Mouse (Mus musculus) CH12.LX (cell line): ENCODE results near the gene Pla1a. TPM values are rescaled to one million over a fixed set of nuclear protein-coding genes. Genes with fewer than 3 reads are reported as not detected.
A peak's percentile ranks its signal among the peaks of the same experiment; 100 is the strongest.
"Not testable (repeated sequence)": the region's sequence is repeated elsewhere in the genome, so short reads cannot be mapped to it uniquely, and the experiment has no call there.

Source experiments
- DNase-seq: peaks from one replicate; pipeline ENCODE4 v3.0.0-alpha.2; 2013; ENCODE audit errors: extremely low read depth
- H3K27ac ChIP-seq: 2 replicates; pipeline ENCODE4 v1.5.1; 2012; ENCODE audit warnings: low read depth, mild to moderate bottlenecking, control low read depth, moderate library complexity; ENCODE audit not compliant: insufficient read depth
- H3K27me3 ChIP-seq: replicated peaks from 2 replicates; pipeline ENCODE3; 2012; ENCODE audit warnings: inconsistent platforms
- H3K36me3 ChIP-seq, 2 experiments: replicated peaks in 1 of 2; 2 replicates each; pipeline versions ENCODE3 to v1.6.1; 2012; ENCODE audit warnings: inconsistent platforms in 1 of 2, low read length in 1 of 2, mild to moderate bottlenecking in 1 of 2, mixed read lengths in 1 of 2, moderate library complexity in 1 of 2; ENCODE audit not compliant: control insufficient read depth in 1 of 2, insufficient read depth in 1 of 2
- H3K4me1 ChIP-seq, 2 experiments: 2 replicates each; pipeline ENCODE4 v1.6.1; 2012; ENCODE audit warnings: inconsistent platforms in 1 of 2, moderate library complexity in 1 of 2; ENCODE audit not compliant: insufficient read depth in 2 of 2, control insufficient read depth in 1 of 2
- H3K4me2 ChIP-seq: 2 replicates; pipeline ENCODE4 v1.6.1; 2012; ENCODE audit warnings: low read depth, mild to moderate bottlenecking, control low read depth; ENCODE audit not compliant: poor library complexity, insufficient read depth, severe bottlenecking
- H3K4me3 ChIP-seq, 3 experiments: fragments of 150-350 bp in 1 of 3; sonication (generic) in 1 of 3; replicated peaks in 1 of 3; 2 replicates each; pipeline versions ENCODE3 to v1.5.1; 2011 to 2012; ENCODE audit warnings: low read depth in 2 of 3, low read length in 2 of 3, mild to moderate bottlenecking in 2 of 3, moderate library complexity in 2 of 3, control low read depth in 1 of 3, improper control_type of control experiment in 1 of 3, inconsistent platforms in 1 of 3, mixed read lengths in 1 of 3; ENCODE audit not compliant: poor library complexity in 1 of 3
- H3K79me2 ChIP-seq: replicated peaks from 2 replicates; pipeline ENCODE4 v1.6.1; 2012; ENCODE audit warnings: mild to moderate bottlenecking, moderate library complexity; ENCODE audit not compliant: control insufficient read depth, poor library complexity, insufficient read depth, severe bottlenecking; ENCODE audit errors: extremely low read depth
- H3K9ac ChIP-seq: 2 replicates; pipeline ENCODE4 v1.6.1; 2012; ENCODE audit warnings: low read depth, mild to moderate bottlenecking, control low read depth, moderate library complexity; ENCODE audit not compliant: insufficient read depth
- H3K9me3 ChIP-seq: replicated peaks from 2 replicates; pipeline ENCODE3; 2012; ENCODE audit warnings: low read length, inconsistent platforms, mixed read lengths
- CHD1 ChIP-seq: IDR thresholded peaks from 2 replicates; pipeline ENCODE4 v1.6.1; 2012; ENCODE audit warnings: low read depth, low read length, improper control_type of control experiment, inconsistent platforms
- CTCF ChIP-seq, 2 experiments: IDR thresholded peaks in 1 of 2; conservative IDR thresholded peaks in 1 of 2; 2 replicates each; pipeline ENCODE4 v1.5.1; 2011 to 2012; ENCODE audit warnings: low read depth in 2 of 2, low read length in 2 of 2, improper control_type of control experiment in 1 of 2, inconsistent platforms in 1 of 2, mild to moderate bottlenecking in 1 of 2, moderate library complexity in 1 of 2
- ELF1 ChIP-seq: IDR thresholded peaks from 2 replicates; pipeline ENCODE4 v1.6.1; 2014; ENCODE audit warnings: low read depth, mild to moderate bottlenecking, inconsistent platforms, low read length, improper control_type of control experiment
- GABPA ChIP-seq: IDR thresholded peaks from 2 replicates; pipeline ENCODE4 v1.6.1; 2012; ENCODE audit warnings: low read depth, low read length, improper control_type of control experiment, inconsistent platforms; ENCODE audit not compliant: insufficient replicate concordance
- IRF4 ChIP-seq: IDR thresholded peaks from 2 replicates; pipeline ENCODE4 v1.6.1; 2014; ENCODE audit warnings: low read depth, mild to moderate bottlenecking, inconsistent platforms, low read length, improper control_type of control experiment
- JUND ChIP-seq: conservative IDR thresholded peaks from 2 replicates; pipeline ENCODE4 v1.6.1; 2011; ENCODE audit warnings: low read depth, low read length, improper control_type of control experiment
- KAT2A ChIP-seq: IDR thresholded peaks from 2 replicates; pipeline ENCODE4 v1.6.1; 2012; ENCODE audit warnings: low read length, improper control_type of control experiment, inconsistent platforms; ENCODE audit not compliant: insufficient replicate concordance
- MAFK ChIP-seq: IDR thresholded peaks from 2 replicates; pipeline ENCODE4 v1.6.1; 2011; ENCODE audit warnings: low read length, improper control_type of control experiment; ENCODE audit not compliant: insufficient replicate concordance
- MAX ChIP-seq: IDR thresholded peaks from 2 replicates; pipeline ENCODE4 v1.6.1; 2011; ENCODE audit warnings: low read length, improper control_type of control experiment
- MEF2A ChIP-seq: IDR thresholded peaks from 2 replicates; pipeline ENCODE4 v1.6.1; 2014; ENCODE audit warnings: low read depth, mild to moderate bottlenecking, inconsistent platforms, low read length, improper control_type of control experiment, borderline replicate concordance
- NELFE ChIP-seq: IDR thresholded peaks from 2 replicates; pipeline ENCODE4 v1.6.1; 2011; ENCODE audit warnings: low read depth, low read length, improper control_type of control experiment
- PAX5 ChIP-seq: IDR thresholded peaks from 2 replicates; pipeline ENCODE4 v1.6.1; 2012; ENCODE audit warnings: low read length, inconsistent platforms, mixed read lengths
- POLR2A ChIP-seq: IDR thresholded peaks from 2 replicates; pipeline ENCODE4 v1.6.1; 2011; ENCODE audit warnings: low read depth, mild to moderate bottlenecking, improper control_type of control experiment, low read length
- POLR2AphosphoS2 ChIP-seq: IDR thresholded peaks from 2 replicates; pipeline ENCODE4 v1.6.1; 2011; ENCODE audit warnings: low read depth, low read length, improper control_type of control experiment
- RAD21 ChIP-seq: IDR thresholded peaks from 2 replicates; pipeline ENCODE4 v1.6.1; 2011; ENCODE audit warnings: low read depth, mild to moderate bottlenecking, low read length, improper control_type of control experiment, moderate library complexity
- RCOR1 ChIP-seq: conservative IDR thresholded peaks from 2 replicates; pipeline ENCODE4 v1.6.1; 2012; ENCODE audit warnings: low read depth, mild to moderate bottlenecking, inconsistent platforms, low read length, improper control_type of control experiment
- SMC3 ChIP-seq: IDR thresholded peaks from 2 replicates; pipeline ENCODE4 v1.6.1; 2011; ENCODE audit warnings: low read depth, low read length, improper control_type of control experiment
- TCF12 ChIP-seq: IDR thresholded peaks from 2 replicates; pipeline ENCODE4 v1.6.1; 2014; ENCODE audit warnings: low read depth, mild to moderate bottlenecking, inconsistent platforms, low read length, improper control_type of control experiment
- UBTF ChIP-seq: IDR thresholded peaks from 2 replicates; pipeline ENCODE4 v1.6.1; 2012; ENCODE audit warnings: low read depth, mild to moderate bottlenecking, inconsistent platforms, low read length, improper control_type of control experiment, moderate library complexity
- USF2 ChIP-seq: conservative IDR thresholded peaks from 2 replicates; pipeline ENCODE4 v1.6.1; 2011; ENCODE audit warnings: low read depth, low read length, improper control_type of control experiment
- ZC3H11A ChIP-seq: IDR thresholded peaks from 2 replicates; pipeline ENCODE4 v1.6.1; 2012; ENCODE audit warnings: low read depth, mild to moderate bottlenecking, inconsistent platforms, low read length, improper control_type of control experiment
- ZMIZ1 ChIP-seq: IDR thresholded peaks from 2 replicates; pipeline ENCODE4 v1.6.1; 2012; ENCODE audit warnings: low read depth, mild to moderate bottlenecking, inconsistent platforms, low read length, improper control_type of control experiment
- dilution Hi-C: fragments of 300-500 bp; cut with MboI; formaldehyde crosslinking; loops from 2 replicates; pipeline ENCODE4 v1.14.3; 2020; ENCODE audit warnings: low sequenced_read_pairs; ENCODE audit not compliant: extremely low pct_unique_long_range_greater_than_20kb, extremely low pct_ligation_motif_present
- in situ Hi-C: fragments of 300-500 bp; cut with MboI; formaldehyde crosslinking; loops from 3 replicates; pipeline ENCODE4 v1.14.3; 2019; ENCODE audit warnings: low sequenced_read_pairs, low pct_ligation_motif_present, low pct_unique_long_range_greater_than_20kb, mixed read lengths
- polyA plus RNA-seq: library from polyadenylated mRNA; unstranded; fragments of >175 nt; gene quantifications from 2 replicates; pipeline ENCODE4 v1.2.1, GENCODE M21; 2012; ENCODE audit warnings: low read depth; ENCODE audit not compliant: insufficient read length
- total RNA-seq, 2 experiments: library from RNA; depleted of rRNA; stranded (reverse); fragments of 300-350 nt in 1 of 2; fragments of >200 nt in 1 of 2; gene quantifications; 2 replicates each; pipeline ENCODE4 v1.2.3; 2012 to 2014

The Pla1a gene
- total and polyA plus RNA-seq, 3 experiments: 9.3 to 27.9 (median 14.3) TPM

- dilution Hi-C loops: no loop called here
- TF ChIP-seq ELF1 (no peak), MEF2A (no peak), USF2 (no peak), POLR2AphosphoS2 (no peak), KAT2A (no peak), PAX5 (no peak), RAD21 (peak; percentile 26), CHD1 (no peak), TCF12 (no peak), ZC3H11A (no peak), SMC3 (peak; percentile 35), CTCF (conservative IDR thresholded peaks at IDR 0.05 in 1 of 2, IDR thresholded peaks at IDR 0.05 in 1 of 2; ENCODE audit: low read depth in 2 of 2, low read length in 2 of 2) (peak in 1 of 2 experiments; percentile 43; a peak in 2 of 4 replicates)
- H3K9me3 ChIP-seq: peaks cover 14% of the 10 kb centered on the region
- H3K4me3 ChIP-seq: no peak overlapping the region
- in situ Hi-C loops: no loop called here
- H3K36me3 ChIP-seq: peaks cover 55 to 80% of the 10 kb centered on the region in 2 experiments
- H3K4me2 ChIP-seq: no peak overlapping the region
- H3K27me3 ChIP-seq: no peaks in the 10 kb centered on the region
- no peak for DNase-seq
- H3K79me2 ChIP-seq: peaks cover 21% of the 10 kb centered on the region
- peaks cover 14 to 53% of the 10 kb centered on the region in 2 experiments for H3K4me1 ChIP-seq
- H3K9ac ChIP-seq: no peak overlapping the region
- no peak overlapping the region for H3K27ac ChIP-seq
These were observed 14.4 kb upstream of the Pla1a start for GRCm38 (mm10) chr16:38447366-38447765.

- DNase-seq, H3K9ac ChIP-seq, H3K79me2 ChIP-seq, in situ Hi-C loops, H3K4me2 ChIP-seq, H3K4me3 ChIP-seq, H3K27me3 ChIP-seq, H3K27ac ChIP-seq, dilution Hi-C loops: not testable (repeated sequence)
- H3K9me3 ChIP-seq: peaks cover 14% of the 10 kb centered on the region
- peaks cover 55 to 80% of the 10 kb centered on the region in 2 experiments for H3K36me3 ChIP-seq
- peaks cover 19 to 60% of the 10 kb centered on the region in 2 experiments for H3K4me1 ChIP-seq
These were observed 13.2 kb upstream of the Pla1a start for GRCm38 (mm10) chr16:38446141-38446540.

- no peak overlapping the region for H3K4me3 ChIP-seq
- no peaks in the 10 kb centered on the region for H3K27me3 ChIP-seq
- in situ Hi-C loops: no loop called here
- dilution Hi-C loops: no loop called here
- no peak overlapping the region for H3K4me2 ChIP-seq
- no peak for TF ChIP-seq UBTF
- no peak for TF ChIP-seq NELFE
- no peak for TF ChIP-seq POLR2A
- TF ChIP-seq TCF12: no peak
- TF ChIP-seq ZMIZ1: no peak
- TF ChIP-seq RCOR1: no peak
- TF ChIP-seq IRF4: no peak
- TF ChIP-seq MAFK: no peak
- TF ChIP-seq JUND: no peak
- no peak for TF ChIP-seq CHD1
- no peak for TF ChIP-seq GABPA
- TF ChIP-seq POLR2AphosphoS2: no peak
- no peak for TF ChIP-seq MAX
- H3K27ac ChIP-seq: no peak overlapping the region
- no peak overlapping the region for H3K9ac ChIP-seq
- DNase-seq: no peak
- H3K36me3 ChIP-seq: peaks cover 55 to 78% of the 10 kb centered on the region in 2 experiments
- H3K79me2 ChIP-seq: peaks cover 8% of the 10 kb centered on the region; the same call in 1 of the 2 replicates
- H3K9me3 ChIP-seq: peaks cover 14% of the 10 kb centered on the region
- H3K4me1 ChIP-seq: peaks cover 18 to 61% of the 10 kb centered on the region in 2 experiments
These were observed 12.6 kb upstream of the Pla1a start for GRCm38 (mm10) chr16:38445576-38445975.
